Mouse (Mus musculus): ENCODE measurements around the gene Zdhhc14. TPM values are rescaled to one million over a fixed set of nuclear protein-coding genes. Genes with fewer than 3 reads are reported as not detected.

The Zdhhc14 gene
- total and polyA plus RNA-seq, 3 experiments, result 0.34 to 1.3 (median 0.35) TPM

- peaks cover 30 to 72% of the 10 kb centered on the region in 2 experiments for H3K4me1 ChIP-seq (ENCODE audit: control insufficient read depth in 1 of 2, insufficient read depth in 2 of 2)
- in situ Hi-C loops (cut with MboI; ENCODE audit: low pct_ligation_motif_present, low pct_unique_long_range_greater_than_20kb, low sequenced_read_pairs) (no loop called here), dilution Hi-C loops (cut with MboI; ENCODE audit: extremely low pct_ligation_motif_present, extremely low pct_unique_long_range_greater_than_20kb, low sequenced_read_pairs) (no loop called here)
- no peaks in the 10 kb centered on the region for H3K79me2 ChIP-seq (replicated peaks; ENCODE audit: control insufficient read depth, extremely low read depth, insufficient read depth, poor library complexity, severe bottlenecking)
- H3K9ac ChIP-seq (ENCODE audit: insufficient read depth, low read depth), result 0 out of 2 replicates have a peak overlapping the region, but pooled peaks have one; percentile 11
- H3K27ac ChIP-seq (ENCODE audit: insufficient read depth, low read depth), result 0 out of 2 replicates have a peak overlapping the region, but pooled peaks have one; percentile 4
- no peak overlapping the region for H3K4me3 ChIP-seq (replicated peaks in 1 of 3; ENCODE audit: low read depth in 2 of 3, low read length in 2 of 3, poor library complexity in 1 of 3)
- TF ChIP-seq TCF12 (IDR thresholded peaks at IDR 0.05; ENCODE audit: low read depth, low read length), result peak; percentile 44; the same call in 1 of the 2 replicates
- TF ChIP-seq BHLHE40 (IDR thresholded peaks at IDR 0.05; ENCODE audit: low read depth, low read length), result peak; percentile 62
- TF ChIP-seq TBP (conservative IDR thresholded peaks at IDR 0.05; ENCODE audit: low read depth, low read length), result peak; percentile 24; the same call in 1 of the 2 replicates
- TF ChIP-seq RAD21 (IDR thresholded peaks at IDR 0.05; ENCODE audit: low read depth, low read length), result peak; percentile 2
- TF ChIP-seq POLR2A (IDR thresholded peaks at IDR 0.05; ENCODE audit: low read depth, low read length), result peak; percentile 19; the same call in 1 of the 2 replicates
- TF ChIP-seq PAX5 (IDR thresholded peaks at IDR 0.05; ENCODE audit: low read length), result no peak
- peak; percentile 98 for TF ChIP-seq IRF4 (IDR thresholded peaks at IDR 0.05; ENCODE audit: low read depth, low read length)
- TF ChIP-seq KAT2A (IDR thresholded peaks at IDR 0.05; ENCODE audit: insufficient replicate concordance, low read length), result no peak
- TF ChIP-seq EP300 (IDR thresholded peaks at IDR 0.05; ENCODE audit: low read length), result peak; percentile 92
- no peaks in the 10 kb centered on the region for H3K27me3 ChIP-seq (replicated peaks)
- H3K36me3 ChIP-seq (replicated peaks in 1 of 2; ENCODE audit: control insufficient read depth in 1 of 2, insufficient read depth in 1 of 2, low read length in 1 of 2), result no peaks in the 10 kb centered on the region
- H3K4me2 ChIP-seq (ENCODE audit: insufficient read depth, low read depth, poor library complexity, severe bottlenecking), result peak overlapping the region; percentile 17; the same call in 1 of the 2 replicates
- no peaks in the 10 kb centered on the region for H3K9me3 ChIP-seq (replicated peaks; ENCODE audit: low read length)
- DNase-seq (ENCODE audit: extremely low read depth), result peak; percentile 85
Measured at GRCm38 (mm10) chr17:5574672-5575071, 82.3 kb downstream of the Zdhhc14 start.

GRCm38 (mm10) chr17:5575518-5575917, 83.2 kb downstream of the Zdhhc14 start:
- no peak overlapping the region for H3K27ac ChIP-seq (ENCODE audit: insufficient read depth, low read depth)
- no peak overlapping the region for H3K4me3 ChIP-seq (replicated peaks in 1 of 3; ENCODE audit: low read depth in 2 of 3, low read length in 2 of 3, poor library complexity in 1 of 3)
- H3K9ac ChIP-seq (ENCODE audit: insufficient read depth, low read depth), result no peak overlapping the region
- no peaks in the 10 kb centered on the region for H3K36me3 ChIP-seq (replicated peaks in 1 of 2; ENCODE audit: control insufficient read depth in 1 of 2, insufficient read depth in 1 of 2, low read length in 1 of 2)
- no peaks in the 10 kb centered on the region for H3K9me3 ChIP-seq (replicated peaks; ENCODE audit: low read length)
- H3K4me2 ChIP-seq (ENCODE audit: insufficient read depth, low read depth, poor library complexity, severe bottlenecking), result no peak overlapping the region
- no peak for TF ChIP-seq ZNF384 (IDR thresholded peaks at IDR 0.05; ENCODE audit: low read depth, low read length)
- no peak for TF ChIP-seq HCFC1 (IDR thresholded peaks at IDR 0.05; ENCODE audit: low read depth, low read length)
- no peak for TF ChIP-seq E2F4 (IDR thresholded peaks at IDR 0.05; ENCODE audit: insufficient replicate concordance, low read depth, low read length)
- TF ChIP-seq MAFK (IDR thresholded peaks at IDR 0.05; ENCODE audit: insufficient replicate concordance, low read length), result no peak
- TF ChIP-seq ZC3H11A (IDR thresholded peaks at IDR 0.05; ENCODE audit: low read depth, low read length), result no peak
- TF ChIP-seq RCOR1 (conservative IDR thresholded peaks at IDR 0.05; ENCODE audit: low read depth, low read length), result no peak
- no peak for TF ChIP-seq TCF12 (IDR thresholded peaks at IDR 0.05; ENCODE audit: low read depth, low read length)
- no peak for TF ChIP-seq CHD1 (IDR thresholded peaks at IDR 0.05; ENCODE audit: low read depth, low read length)
- no peak for TF ChIP-seq MEF2A (IDR thresholded peaks at IDR 0.05; ENCODE audit: borderline replicate concordance, low read depth, low read length)
- TF ChIP-seq NRF1 (IDR thresholded peaks at IDR 0.05; ENCODE audit: low read depth, low read length), result no peak
- TF ChIP-seq CHD2 (IDR thresholded peaks at IDR 0.05; ENCODE audit: low read length), result no peak
- no peak for TF ChIP-seq GABPA (IDR thresholded peaks at IDR 0.05; ENCODE audit: insufficient replicate concordance, low read depth, low read length)
- TF ChIP-seq ZMIZ1 (IDR thresholded peaks at IDR 0.05; ENCODE audit: low read depth, low read length), result no peak
- TF ChIP-seq SMC3 (IDR thresholded peaks at IDR 0.05; ENCODE audit: low read depth, low read length), result no peak
- TF ChIP-seq MAX (IDR thresholded peaks at IDR 0.05; ENCODE audit: low read length), result no peak
- no peak for TF ChIP-seq MYC (IDR thresholded peaks at IDR 0.05; ENCODE audit: low read depth, low read length)
- no peak for TF ChIP-seq POLR2AphosphoS2 (IDR thresholded peaks at IDR 0.05; ENCODE audit: low read depth, low read length)
- TF ChIP-seq JUN (IDR thresholded peaks at IDR 0.05; ENCODE audit: insufficient read depth, low read depth, low read length), result no peak
- no peak for TF ChIP-seq ELF1 (IDR thresholded peaks at IDR 0.05; ENCODE audit: low read depth, low read length)
- DNase-seq (ENCODE audit: extremely low read depth), result no peak
- dilution Hi-C loops (cut with MboI; ENCODE audit: extremely low pct_ligation_motif_present, extremely low pct_unique_long_range_greater_than_20kb, low sequenced_read_pairs), result no loop called here
- H3K27me3 ChIP-seq (replicated peaks), result no peaks in the 10 kb centered on the region
- in situ Hi-C loops (cut with MboI; ENCODE audit: low pct_ligation_motif_present, low pct_unique_long_range_greater_than_20kb, low sequenced_read_pairs), result no loop called here
- no peaks in the 10 kb centered on the region for H3K79me2 ChIP-seq (replicated peaks; ENCODE audit: control insufficient read depth, extremely low read depth, insufficient read depth, poor library complexity, severe bottlenecking)
- H3K4me1 ChIP-seq (ENCODE audit: control insufficient read depth in 1 of 2, insufficient read depth in 2 of 2), result peaks cover 27 to 63% of the 10 kb centered on the region in 2 experiments

All from CH12.LX (cell line).